Mouse (Mus musculus) myocyte (in vitro differentiated cells): ENCODE data around the gene Rgs6.

Experiments used
- E2F4 ChIP-seq: IDR thresholded peaks from one replicate; pipeline ENCODE4 v1.6.1; 2011; ENCODE audit warnings: mild to moderate bottlenecking, control low read depth, moderate library complexity; ENCODE audit not compliant: insufficient read depth
- MAX ChIP-seq: IDR thresholded peaks from one replicate; pipeline ENCODE4 v1.6.1; 2011; ENCODE audit warnings: low read depth, mild to moderate bottlenecking, control low read depth
- MYOD1 ChIP-seq, 3 experiments: IDR thresholded peaks; one replicate each; pipeline ENCODE4 v1.6.1; 2011; ENCODE audit warnings: control low read depth in 2 of 3, low read depth in 2 of 3, mild to moderate bottlenecking in 2 of 3, moderate library complexity in 1 of 3; ENCODE audit not compliant: insufficient read length in 2 of 3, control insufficient read depth in 1 of 3
- MYOG ChIP-seq, 3 experiments: IDR thresholded peaks; one replicate each; pipeline ENCODE4 v1.6.1; 2011; ENCODE audit warnings: control low read depth in 2 of 3, low read depth in 2 of 3, mild to moderate bottlenecking in 2 of 3; ENCODE audit not compliant: insufficient read length in 2 of 3, control insufficient read depth in 1 of 3, insufficient read depth in 1 of 3
- POLR2A ChIP-seq: IDR thresholded peaks from one replicate; pipeline ENCODE4 v1.6.1; 2011; ENCODE audit warnings: low read depth, mild to moderate bottlenecking, control low read depth, moderate library complexity; ENCODE audit not compliant: insufficient read length
- TCF12 ChIP-seq: IDR thresholded peaks from one replicate; pipeline ENCODE4 v1.6.1; 2011; ENCODE audit warnings: mild to moderate bottlenecking, control low read depth; ENCODE audit not compliant: poor library complexity, insufficient read depth, severe bottlenecking
- USF1 ChIP-seq: IDR thresholded peaks from one replicate; pipeline ENCODE4 v1.6.1; 2011; ENCODE audit warnings: low read depth, mild to moderate bottlenecking, control low read depth, moderate library complexity

DNA sequence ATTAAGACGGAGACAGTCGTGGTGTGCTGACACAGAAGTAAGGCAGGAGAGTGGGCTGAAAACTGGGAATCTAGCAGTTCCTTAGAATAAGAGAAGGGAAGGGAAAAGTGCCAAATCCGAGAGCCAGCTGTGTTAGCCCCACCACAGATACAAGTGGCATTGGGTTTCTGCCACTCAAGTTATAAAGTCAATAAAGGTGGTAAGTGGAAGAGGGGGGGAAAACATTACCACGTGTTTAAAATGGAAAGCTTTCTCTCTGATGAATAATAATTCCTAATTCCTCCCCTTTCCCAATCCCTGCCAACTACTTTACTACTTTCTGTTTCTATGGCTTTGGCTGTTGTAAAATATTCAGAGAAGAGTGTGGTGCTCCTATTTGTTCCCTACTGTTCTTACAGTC lies 352.4 kb downstream of the Rgs6 start:
- TF ChIP-seq E2F4 (no peak), POLR2A (no peak), TCF12 (no peak), USF1 (no peak), MAX (no peak), MYOD1 (IDR thresholded peaks at IDR 0.05; ENCODE audit: control insufficient read depth in 1 of 3, insufficient read length in 2 of 3, low read depth in 2 of 3) (no peak), MYOG (IDR thresholded peaks at IDR 0.05; ENCODE audit: control insufficient read depth in 1 of 3, insufficient read depth in 1 of 3, insufficient read length in 2 of 3, low read depth in 2 of 3) (no peak)
